Mouse (Mus musculus): ENCODE data around the gene Retreg2. TPM values are rescaled to one million over a fixed set of nuclear protein-coding genes. Genes with fewer than 3 reads are reported as not detected.

Retreg2 gene
- polyA plus RNA-seq, 1 experiment from 2014 or later = 51.2 TPM

DNA sequence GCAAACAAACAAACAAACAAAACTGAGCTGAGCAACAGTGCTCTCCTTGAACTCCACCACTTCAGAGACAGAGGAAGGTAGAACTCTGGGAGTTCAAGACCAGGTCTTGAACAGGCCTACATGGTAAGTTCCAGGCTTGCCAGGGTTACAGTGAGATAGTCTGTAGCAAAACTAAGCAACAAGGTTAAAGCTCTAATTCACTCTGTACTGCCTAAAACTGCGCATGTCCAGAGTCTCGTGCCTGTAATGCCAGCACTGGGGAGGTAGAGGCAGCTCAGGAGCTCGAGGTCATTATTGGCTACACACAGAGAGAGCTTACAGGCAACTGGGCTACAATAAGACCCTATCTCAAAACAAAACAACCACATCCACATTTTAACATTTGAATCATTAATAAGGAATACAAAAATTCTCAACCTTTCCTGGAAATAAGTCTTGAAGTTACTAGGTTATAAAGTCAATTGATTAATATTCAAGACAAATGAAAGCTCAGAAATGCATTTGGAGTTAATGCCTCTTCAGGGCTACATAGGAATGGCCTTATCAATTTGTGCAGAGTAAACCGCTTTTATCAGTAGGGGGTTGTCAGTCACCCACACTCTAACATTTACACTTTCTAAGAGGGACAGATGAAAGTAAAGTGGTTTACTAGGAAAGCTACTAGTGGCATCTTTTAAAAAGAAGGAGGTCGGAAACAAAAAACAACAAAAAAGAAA is 17.1 kb downstream of the Retreg2 start:
- ATAC-seq = peak; percentile 78
- no peak for DNase-seq
- TF ChIP-seq CTCF (IDR thresholded peaks at IDR 0.05; ENCODE audit: low read depth) (no peak), EP300 (IDR thresholded peaks at IDR 0.05; ENCODE audit: low read depth) (peak; percentile 91)
- Histone ChIP-seq H3K27me3 (ENCODE audit: insufficient read depth, low read length) (no peaks in the 10 kb centered on the region), H3K9me3 (ENCODE audit: low read length) (no peaks in the 10 kb centered on the region), H3K4me1 (ENCODE audit: insufficient read depth) (peaks cover 10% of the 10 kb centered on the region), H3K27ac (ENCODE audit: low read depth) (peak overlapping the region; percentile 59), H3K4me2 (ENCODE audit: low read depth, low read length) (peak overlapping the region; percentile 42; the same call in 1 of the 2 replicates), H3K4me3 (ENCODE audit: low read depth, low read length) (no peak overlapping the region), H3K36me3 (replicated peaks; ENCODE audit: insufficient read depth, low read length) (no peaks in the 10 kb centered on the region), H3K9ac (replicated peaks) (no peak overlapping the region)
- 50% methylated on average over 5 of the region's 5 CpGs for WGBS (ENCODE audit: insufficient replicate concordance)

DNA sequence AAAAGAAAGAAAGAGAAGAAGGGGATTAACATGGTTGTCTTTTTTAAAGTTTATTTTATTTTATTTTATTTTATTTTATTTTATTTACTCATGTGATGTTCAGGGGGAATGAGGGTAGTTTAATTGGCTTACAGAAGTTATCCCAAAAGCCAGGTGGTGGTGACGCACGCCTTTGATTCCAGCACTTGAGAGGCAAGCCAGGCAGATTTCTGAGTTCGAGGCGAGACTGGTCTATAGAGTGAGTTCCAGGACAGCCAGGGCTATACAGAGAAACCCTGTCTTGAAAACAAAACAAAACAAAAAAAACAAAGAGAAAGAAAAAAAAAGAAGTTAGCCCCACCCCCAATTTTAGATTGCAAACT is 17.7 kb downstream of the Retreg2 start:
- Histone ChIP-seq H3K9ac (replicated peaks) (no peak overlapping the region), H3K4me1 (ENCODE audit: insufficient read depth) (peaks cover 6% of the 10 kb centered on the region), H3K27me3 (ENCODE audit: insufficient read depth, low read length) (no peaks in the 10 kb centered on the region), H3K27ac (ENCODE audit: low read depth) (peak overlapping the region; percentile 57; the same call in 1 of the 2 replicates), H3K4me3 (ENCODE audit: low read depth, low read length) (no peak overlapping the region), H3K36me3 (replicated peaks; ENCODE audit: insufficient read depth, low read length) (no peaks in the 10 kb centered on the region), H3K9me3 (ENCODE audit: low read length) (no peaks in the 10 kb centered on the region), H3K4me2 (ENCODE audit: low read depth, low read length) (peak overlapping the region; percentile 42; the same call in 1 of the 2 replicates)
- peak; percentile 17 for DNase-seq
- TF ChIP-seq EP300 (IDR thresholded peaks at IDR 0.05; ENCODE audit: low read depth) (no peak), CTCF (IDR thresholded peaks at IDR 0.05; ENCODE audit: low read depth) (no peak)
- WGBS (ENCODE audit: insufficient replicate concordance) = 42% methylated on average over 4 of the region's 4 CpGs
- no peak for ATAC-seq

DNA sequence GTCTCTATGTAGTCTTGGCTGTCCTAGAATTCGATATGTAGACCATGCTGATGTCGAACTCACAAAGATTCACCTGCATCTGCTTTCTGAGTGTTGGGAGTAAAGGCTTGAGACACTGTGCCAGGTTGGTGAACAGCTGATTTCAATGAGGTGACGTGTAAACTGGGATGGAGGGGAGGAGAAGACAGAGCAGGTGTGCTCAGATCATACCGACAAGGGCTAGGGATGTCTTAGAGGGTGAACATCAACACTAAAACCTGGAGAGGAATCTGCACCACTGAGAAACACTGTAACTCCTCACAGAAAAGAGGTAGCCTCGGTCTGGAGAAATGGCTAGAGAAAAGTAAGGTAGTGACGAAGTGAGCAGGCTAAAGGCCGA is 25.5 kb downstream of the Retreg2 start:
- peak overlapping the region; percentile 65 for H3K4me2 ChIP-seq (ENCODE audit: low read depth, low read length)
- H3K27ac ChIP-seq (ENCODE audit: low read depth) = peak overlapping the region; percentile 90
- ATAC-seq (peak; percentile 7; the same call in 1 of the 2 replicates), DNase-seq (no peak)
- H3K9me3 ChIP-seq (ENCODE audit: low read length) = no peaks in the 10 kb centered on the region
- H3K27me3 ChIP-seq (ENCODE audit: insufficient read depth, low read length) = no peaks in the 10 kb centered on the region
- H3K4me3 ChIP-seq (ENCODE audit: low read depth, low read length) = peak overlapping the region; percentile 67
- WGBS (ENCODE audit: insufficient replicate concordance) = 9% methylated on average over 7 of the region's 7 CpGs
- H3K4me1 ChIP-seq (ENCODE audit: insufficient read depth) = peaks cover 14% of the 10 kb centered on the region
- TF ChIP-seq CTCF (IDR thresholded peaks at IDR 0.05; ENCODE audit: low read depth) = no peak
- TF ChIP-seq EP300 (IDR thresholded peaks at IDR 0.05; ENCODE audit: low read depth) = no peak
- peak overlapping the region; percentile 73 for H3K9ac ChIP-seq (replicated peaks)
- peaks cover 30% of the 10 kb centered on the region for H3K36me3 ChIP-seq (replicated peaks; ENCODE audit: insufficient read depth, low read length)

GRCm38 (mm10) chr1:75168472-75169464 is 26.2 kb downstream of the Retreg2 start, which contains the start of gene Zfand2b:
Zfand2b (plus strand) TSS chr1:75168646.
- ATAC-seq = peak; percentile 95
- DNase-seq = peak; percentile 99
- no peaks in the 10 kb centered on the region for H3K9me3 ChIP-seq (ENCODE audit: low read length)
- TF ChIP-seq EP300 (IDR thresholded peaks at IDR 0.05; ENCODE audit: low read depth) (no peak; the same call in 1 of the 2 replicates), CTCF (IDR thresholded peaks at IDR 0.05; ENCODE audit: low read depth) (no peak)
- H3K36me3 ChIP-seq (replicated peaks; ENCODE audit: insufficient read depth, low read length) = peaks cover 36% of the 10 kb centered on the region
- H3K4me1 ChIP-seq (ENCODE audit: insufficient read depth) = peaks cover 14% of the 10 kb centered on the region
- peak within 1 kb of the TSS; percentile 65 for H3K4me2 ChIP-seq (ENCODE audit: low read depth, low read length)
- 2% methylated on average over 56 of the region's 59 CpGs for WGBS (ENCODE audit: insufficient replicate concordance)
- H3K9ac ChIP-seq (replicated peaks) = peak within 1 kb of the TSS; percentile 73
- H3K27me3 ChIP-seq (ENCODE audit: insufficient read depth, low read length) = no peaks in the 10 kb centered on the region
- peak within 1 kb of the TSS; percentile 90 for H3K27ac ChIP-seq (ENCODE audit: low read depth)
- H3K4me3 ChIP-seq (ENCODE audit: low read depth, low read length) = peak within 1 kb of the TSS; percentile 67

DNA sequence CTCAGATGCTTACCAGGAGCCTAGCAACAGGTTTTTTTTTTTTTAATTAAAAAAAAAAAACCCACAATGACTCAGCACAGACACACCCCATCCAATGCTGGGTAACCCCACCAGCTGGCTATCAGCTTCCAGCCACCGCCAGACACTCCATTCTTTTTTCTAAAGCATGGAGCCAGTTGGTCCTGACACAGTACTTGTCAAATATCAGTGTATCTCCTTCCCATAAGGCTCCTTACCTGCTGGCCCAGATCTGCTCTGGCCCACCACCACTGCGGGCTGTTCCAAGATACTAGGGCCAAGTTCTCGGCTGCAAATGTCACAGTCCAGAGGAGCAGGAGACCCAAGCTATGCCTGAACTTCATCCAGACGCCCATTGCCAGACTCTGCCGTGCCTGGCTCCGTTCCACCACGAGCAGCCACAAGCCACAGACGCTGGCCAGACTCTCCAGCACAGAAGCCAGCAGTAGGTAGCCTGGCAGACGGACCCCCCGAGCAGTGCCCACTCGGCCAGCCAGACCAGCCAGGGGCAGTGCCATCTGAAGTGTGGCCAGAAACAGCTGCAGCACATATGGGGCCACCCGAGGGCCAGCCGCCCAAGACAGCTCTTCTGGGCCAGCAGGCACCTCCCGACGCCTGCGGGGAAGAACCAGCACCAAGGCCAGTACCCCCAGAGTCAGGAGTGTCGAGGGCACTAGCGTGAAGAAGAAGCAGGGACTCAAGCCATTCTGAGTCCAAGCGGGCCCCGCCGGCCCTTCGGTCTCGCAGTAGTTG is 36.9 kb downstream of the Retreg2 start:
- Histone ChIP-seq H3K27me3 (ENCODE audit: insufficient read depth, low read length) (no peaks in the 10 kb centered on the region), H3K9me3 (ENCODE audit: low read length) (0 out of 2 replicates have a peak, but pooled peaks cover 2% of the 10 kb centered on the region), H3K4me3 (ENCODE audit: low read depth, low read length) (peak overlapping the region; percentile 83), H3K27ac (ENCODE audit: low read depth) (peak overlapping the region; percentile 99), H3K4me2 (ENCODE audit: low read depth, low read length) (peak overlapping the region; percentile 97), H3K4me1 (ENCODE audit: insufficient read depth) (peaks cover 13% of the 10 kb centered on the region), H3K9ac (replicated peaks) (peak overlapping the region; percentile 93), H3K36me3 (replicated peaks; ENCODE audit: insufficient read depth, low read length) (peaks cover 67% of the 10 kb centered on the region)
- 5% methylated on average over 23 of the region's 23 CpGs for WGBS (ENCODE audit: insufficient replicate concordance)
- peak; percentile 73 for ATAC-seq
- peak; percentile 62 for DNase-seq
- TF ChIP-seq CTCF (IDR thresholded peaks at IDR 0.05; ENCODE audit: low read depth) (no peak), EP300 (IDR thresholded peaks at IDR 0.05; ENCODE audit: low read depth) (peak; percentile 88)
